Mouse (Mus musculus) heart, embryonic 13.5 days (tissue): ENCODE measurements at regions not wholly inside any gene's neighbourhood (a gene's known extent, or its start where the extent isn't known, plus 50 kb on each side); places are given as distances from the start of the nearest gene placed in this dataset.

Experiments used
- ATAC-seq: fragments of 200-750 bp; cut with Nextera tagmentation; 2 replicates; pipeline ENCODE4 v1.8.0; 2017; ENCODE audit warnings: moderate TSS enrichment; ENCODE audit not compliant: insufficient number of reproducible peaks, low FRiP score, low TSS enrichment; ENCODE audit errors: extremely low read depth
- H3K27ac ChIP-seq: fragments of 300-500 bp; sonication (generic); replicated peaks from 2 replicates; pipeline ENCODE4 v1.5.1; 2015; ENCODE audit warnings: moderate library complexity, mild to moderate bottlenecking, inconsistent platforms
- H3K27me3 ChIP-seq: fragments of 300-500 bp; sonication (generic); replicated peaks from 2 replicates; pipeline ENCODE4 v1.6.1; 2015; ENCODE audit warnings: mild to moderate bottlenecking, inconsistent platforms
- H3K36me3 ChIP-seq: fragments of 300-500 bp; sonication (generic); 2 replicates; pipeline ENCODE4 v1.6.1; 2015; ENCODE audit warnings: mild to moderate bottlenecking, inconsistent platforms
- H3K4me1 ChIP-seq: fragments of 300-500 bp; sonication (generic); 2 replicates; pipeline ENCODE4 v1.6.1; 2015; ENCODE audit warnings: inconsistent platforms
- H3K4me2 ChIP-seq: fragments of 300-500 bp; sonication (generic); 2 replicates; pipeline ENCODE4 v1.6.1; 2015; ENCODE audit warnings: inconsistent platforms, mild to moderate bottlenecking, moderate library complexity
- H3K4me3 ChIP-seq: fragments of 300-500 bp; sonication (generic); 2 replicates; pipeline ENCODE4 v1.5.1; 2015; ENCODE audit warnings: moderate library complexity, mild to moderate bottlenecking, inconsistent platforms
- H3K9ac ChIP-seq: fragments of 300-500 bp; sonication (generic); 2 replicates; pipeline ENCODE4 v1.6.1; 2015; ENCODE audit warnings: inconsistent platforms, mild to moderate bottlenecking, moderate library complexity
- H3K9me3 ChIP-seq: fragments of 300-500 bp; sonication (generic); 2 replicates; pipeline ENCODE4 v1.6.1; 2016; ENCODE audit warnings: inconsistent platforms
- whole genome bisulfite sequencing: fragments of 180-500 bp; shearing (Covaris S2); methylation state at CpG from one replicate; pipeline ENCODE4 v1.1.7; 2015; ENCODE audit warnings: mixed read lengths; 5-methylcytosine and 5-hydroxymethylcytosine counted together

- WGBS = 71% methylated on average over 2 of the region's 2 CpGs
- Histone ChIP-seq H3K27ac (no peak overlapping the region), H3K4me1 (no peaks in the 10 kb centered on the region), H3K4me2 (no peak overlapping the region), H3K27me3 (no peaks in the 10 kb centered on the region), H3K9ac (no peak overlapping the region), H3K4me3 (no peak overlapping the region), H3K9me3 (no peaks in the 10 kb centered on the region), H3K36me3 (peaks cover 2% of the 10 kb centered on the region; the same call in 1 of the 2 replicates)
- ATAC-seq = no peak
Observed at GRCm38 (mm10) chr13:28465187-28465880, 208.0 kb downstream of the Gm11361 start.

- H3K27ac ChIP-seq = no peak overlapping the region
- H3K36me3 ChIP-seq = peaks cover 2% of the 10 kb centered on the region; the same call in 1 of the 2 replicates
- 83% methylated on average over 10 of the region's 10 CpGs for WGBS
- H3K4me3 ChIP-seq = no peak overlapping the region
- H3K4me1 ChIP-seq = no peaks in the 10 kb centered on the region
- H3K27me3 ChIP-seq = no peaks in the 10 kb centered on the region
- no peaks in the 10 kb centered on the region for H3K9me3 ChIP-seq
- H3K4me2 ChIP-seq = no peak overlapping the region
- no peak for ATAC-seq
- no peak overlapping the region for H3K9ac ChIP-seq
Observed at GRCm38 (mm10) chr13:28461281-28461680, 204.0 kb downstream of the Gm11361 start.

- no peak overlapping the region for H3K4me2 ChIP-seq
- 82% methylated on average over 3 of the region's 3 CpGs for WGBS
- peaks cover 2% of the 10 kb centered on the region; the same call in 1 of the 2 replicates for H3K36me3 ChIP-seq
- no peak for ATAC-seq
- H3K27me3 ChIP-seq = no peaks in the 10 kb centered on the region
- H3K9me3 ChIP-seq = no peaks in the 10 kb centered on the region
- no peak overlapping the region for H3K4me3 ChIP-seq
- no peak overlapping the region for H3K9ac ChIP-seq
- no peaks in the 10 kb centered on the region for H3K4me1 ChIP-seq
- H3K27ac ChIP-seq = no peak overlapping the region
Observed at GRCm38 (mm10) chr13:28457403-28457802, 200.1 kb downstream of the Gm11361 start.

DNA sequence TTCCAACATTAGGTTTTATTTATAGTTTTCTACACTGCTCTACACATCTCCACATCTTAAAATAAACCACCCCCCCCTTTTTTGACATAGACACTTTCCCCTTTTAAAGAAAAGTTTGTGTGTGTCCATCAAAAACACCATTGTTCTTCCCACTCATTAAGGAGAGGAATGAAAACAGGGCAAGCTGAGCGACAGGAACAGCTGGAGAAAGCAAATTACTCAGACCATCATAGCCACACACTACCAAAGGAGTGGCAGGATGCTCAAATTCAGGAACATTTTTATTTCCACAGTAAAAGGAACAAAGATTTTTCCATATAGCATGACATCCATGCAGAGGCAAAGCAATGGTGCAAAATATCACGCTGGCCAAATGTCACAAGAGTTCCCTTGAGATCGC lies 198.6 kb downstream of the Gm11361 start:
- no peak overlapping the region for H3K9ac ChIP-seq
- H3K36me3 ChIP-seq = peaks cover 2% of the 10 kb centered on the region; the same call in 1 of the 2 replicates
- H3K4me2 ChIP-seq = no peak overlapping the region
- H3K4me3 ChIP-seq = no peak overlapping the region
- WGBS = 77% methylated on average over 3 of the region's 3 CpGs
- no peak for ATAC-seq
- H3K4me1 ChIP-seq = no peaks in the 10 kb centered on the region
- H3K9me3 ChIP-seq = no peaks in the 10 kb centered on the region
- no peak overlapping the region for H3K27ac ChIP-seq
- H3K27me3 ChIP-seq = no peaks in the 10 kb centered on the region

DNA sequence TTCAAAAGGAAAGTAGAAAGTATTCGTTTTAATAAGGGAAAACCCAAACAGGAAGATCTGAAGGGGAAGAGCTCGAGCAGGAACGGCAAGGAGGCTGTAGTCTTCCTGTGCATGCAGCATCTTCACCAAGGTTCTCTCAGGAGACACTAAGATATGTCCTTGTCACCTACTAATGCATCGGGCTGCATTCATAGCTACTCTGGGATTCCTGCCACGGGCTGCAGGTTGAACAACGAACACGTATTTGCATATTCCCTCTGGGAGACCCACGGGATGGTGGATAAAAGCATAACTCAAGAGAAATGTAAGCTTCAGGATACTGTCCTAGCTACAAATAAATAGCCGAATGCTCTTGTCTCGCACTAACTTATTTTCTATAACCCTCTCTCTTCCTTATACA lies 197.7 kb downstream of the Gm11361 start:
- H3K27me3 ChIP-seq = no peaks in the 10 kb centered on the region
- H3K9ac ChIP-seq = no peak overlapping the region
- H3K4me2 ChIP-seq = no peak overlapping the region
- H3K27ac ChIP-seq = no peak overlapping the region
- H3K4me3 ChIP-seq = no peak overlapping the region
- ATAC-seq = no peak
- WGBS = 78% methylated on average over 10 of the region's 10 CpGs
- H3K36me3 ChIP-seq = no peaks in the 10 kb centered on the region
- H3K9me3 ChIP-seq = no peaks in the 10 kb centered on the region
- no peaks in the 10 kb centered on the region for H3K4me1 ChIP-seq

DNA sequence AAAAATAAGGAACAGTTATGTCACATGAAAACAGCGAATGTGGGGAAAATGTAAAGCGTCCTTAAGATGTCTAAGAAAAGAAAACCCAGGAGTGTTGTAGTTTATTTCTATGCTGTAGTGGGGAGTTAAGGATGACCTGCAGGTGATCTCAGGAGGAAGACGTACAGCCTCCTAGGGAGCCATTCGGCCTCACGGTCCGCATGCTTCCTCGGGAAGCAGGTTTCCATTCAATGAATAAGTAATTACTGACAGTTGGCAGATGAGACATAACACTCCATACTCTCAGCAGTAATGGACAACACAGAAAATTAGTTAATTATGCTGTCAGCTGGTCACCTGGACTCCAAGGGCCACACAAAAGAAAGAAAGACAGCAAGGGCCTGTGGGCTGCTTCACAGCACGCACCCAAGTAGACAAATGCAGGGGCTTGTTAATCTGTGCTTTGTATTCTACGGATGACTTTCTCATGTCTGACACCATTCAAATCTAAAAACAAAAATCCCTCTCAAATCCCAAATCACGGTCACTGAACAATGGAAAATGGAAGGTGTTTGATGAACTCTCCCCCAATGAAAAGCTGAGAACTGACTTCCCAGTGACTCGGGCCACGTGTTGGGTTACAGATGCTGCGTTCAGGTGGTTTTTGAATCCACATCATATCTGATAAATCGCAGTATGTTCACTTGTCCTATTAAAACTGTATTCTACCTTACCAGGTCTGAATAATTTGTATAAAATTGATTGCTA lies 193.5 kb downstream of the Gm11361 start:
- H3K27me3 ChIP-seq = no peaks in the 10 kb centered on the region
- H3K36me3 ChIP-seq = no peaks in the 10 kb centered on the region
- H3K9me3 ChIP-seq = no peaks in the 10 kb centered on the region
- H3K4me1 ChIP-seq = no peaks in the 10 kb centered on the region
- no peak for ATAC-seq
- H3K27ac ChIP-seq = no peak overlapping the region
- WGBS = 82% methylated on average over 14 of the region's 14 CpGs
- no peak overlapping the region for H3K4me3 ChIP-seq
- H3K9ac ChIP-seq = no peak overlapping the region
- no peak overlapping the region for H3K4me2 ChIP-seq

GRCm38 (mm10) chr13:28449026-28449425 lies 191.7 kb downstream of the Gm11361 start:
- no peak for ATAC-seq
- Histone ChIP-seq H3K4me3 (no peak overlapping the region), H3K9ac (no peak overlapping the region), H3K4me2 (no peak overlapping the region), H3K27me3 (no peaks in the 10 kb centered on the region), H3K9me3 (no peaks in the 10 kb centered on the region), H3K36me3 (no peaks in the 10 kb centered on the region), H3K27ac (no peak overlapping the region), H3K4me1 (no peaks in the 10 kb centered on the region)
- 79% methylated on average over 1 of the region's 1 CpGs for WGBS

- Histone ChIP-seq H3K27me3 (no peaks in the 10 kb centered on the region), H3K4me1 (no peaks in the 10 kb centered on the region), H3K4me2 (no peak overlapping the region), H3K27ac (no peak overlapping the region), H3K9me3 (peaks cover 12% of the 10 kb centered on the region; the same call in 1 of the 2 replicates), H3K9ac (no peak overlapping the region), H3K4me3 (no peak overlapping the region), H3K36me3 (no peaks in the 10 kb centered on the region)
- no peak for ATAC-seq
Observed at GRCm38 (mm10) chr13:28442250-28442649, 184.9 kb downstream of the Gm11361 start.

GRCm38 (mm10) chr13:28433445-28433844 lies 176.1 kb downstream of the Gm11361 start:
- H3K27ac ChIP-seq = no peak overlapping the region
- no peaks in the 10 kb centered on the region for H3K27me3 ChIP-seq
- H3K4me1 ChIP-seq = no peaks in the 10 kb centered on the region
- ATAC-seq = no peak
- no peaks in the 10 kb centered on the region for H3K9me3 ChIP-seq
- H3K36me3 ChIP-seq = no peaks in the 10 kb centered on the region
- WGBS = 65% methylated on average over 2 of the region's 2 CpGs
- H3K4me2 ChIP-seq = no peak overlapping the region
- no peak overlapping the region for H3K9ac ChIP-seq
- H3K4me3 ChIP-seq = no peak overlapping the region

DNA sequence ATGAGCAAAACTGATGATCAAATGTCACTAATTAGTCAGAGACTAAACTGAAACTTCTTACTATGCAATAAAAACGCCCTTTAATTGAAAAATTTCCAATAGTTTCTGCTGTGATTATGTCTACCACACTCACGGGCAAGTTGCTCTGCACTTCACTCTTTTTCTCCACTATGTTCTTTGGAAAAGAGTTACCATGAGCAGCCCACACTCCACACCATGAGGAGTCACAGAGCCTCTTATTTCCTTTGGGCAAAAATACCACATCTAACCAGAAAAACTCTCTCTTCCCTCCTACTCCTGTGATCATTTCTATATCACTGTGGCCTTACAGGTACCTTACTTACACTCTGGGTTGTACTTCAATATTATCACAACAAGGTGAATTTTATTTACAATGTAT lies 174.7 kb downstream of the Gm11361 start:
- no peak overlapping the region for H3K4me2 ChIP-seq
- H3K4me1 ChIP-seq = no peaks in the 10 kb centered on the region
- H3K9ac ChIP-seq = no peak overlapping the region
- H3K9me3 ChIP-seq = no peaks in the 10 kb centered on the region
- no peaks in the 10 kb centered on the region for H3K27me3 ChIP-seq
- 75% methylated on average over 2 of the region's 2 CpGs for WGBS
- no peak overlapping the region for H3K4me3 ChIP-seq
- ATAC-seq = no peak
- no peaks in the 10 kb centered on the region for H3K36me3 ChIP-seq
- no peak overlapping the region for H3K27ac ChIP-seq

DNA sequence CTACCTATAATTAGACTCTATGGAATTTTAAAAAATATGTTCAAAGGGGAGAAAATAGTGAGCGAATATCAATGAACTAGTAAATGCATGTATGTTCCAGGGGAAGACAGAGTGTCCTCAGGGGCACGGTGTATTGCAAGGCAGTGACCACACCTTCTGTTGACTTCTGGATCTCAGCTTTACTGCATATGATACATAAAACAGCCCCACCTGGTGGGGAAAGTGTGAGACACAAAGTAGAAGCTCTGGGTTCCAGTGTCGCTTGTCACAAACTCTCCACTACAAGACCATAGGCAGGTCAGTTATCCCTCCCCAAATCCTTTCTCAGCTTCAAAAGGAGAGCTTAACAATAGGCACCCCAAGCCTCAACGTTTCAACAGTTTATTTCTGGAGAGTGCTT lies 168.8 kb downstream of the Gm11361 start:
- H3K27me3 ChIP-seq = no peaks in the 10 kb centered on the region
- H3K4me2 ChIP-seq = no peak overlapping the region
- H3K9ac ChIP-seq = no peak overlapping the region
- 70% methylated on average over 4 of the region's 4 CpGs for WGBS
- H3K9me3 ChIP-seq = no peaks in the 10 kb centered on the region
- no peak for ATAC-seq
- peaks cover 28% of the 10 kb centered on the region for H3K4me1 ChIP-seq
- H3K4me3 ChIP-seq = no peak overlapping the region
- H3K36me3 ChIP-seq = no peaks in the 10 kb centered on the region
- no peak overlapping the region for H3K27ac ChIP-seq

- 73% methylated on average over 3 of the region's 3 CpGs for WGBS
- H3K4me3 ChIP-seq = no peak overlapping the region
- no peak overlapping the region for H3K9ac ChIP-seq
- no peaks in the 10 kb centered on the region for H3K27me3 ChIP-seq
- H3K4me1 ChIP-seq = peaks cover 38% of the 10 kb centered on the region
- no peaks in the 10 kb centered on the region for H3K9me3 ChIP-seq
- H3K36me3 ChIP-seq = no peaks in the 10 kb centered on the region
- H3K4me2 ChIP-seq = no peak overlapping the region
- peak overlapping the region; percentile 48 for H3K27ac ChIP-seq
- ATAC-seq = no peak
Observed at GRCm38 (mm10) chr13:28425116-28425515, 167.8 kb downstream of the Gm11361 start.
